Mouse (Mus musculus) monocyte, adult 59 days (primary cell): ENCODE data around the gene Homer1. TPM values are rescaled to one million over a fixed set of nuclear protein-coding genes. Genes with fewer than 3 reads are reported as not detected.

Experiments
- total RNA-seq, 2 experiments: library from RNA; stranded (reverse); gene quantifications; one replicate each; pipeline ENCODE4 v1.2.4; 2023

Gene Homer1
- 10 to 100 TPM; 18.7 to 20.4 TPM for total RNA-seq

GRCm38 (mm10) chr13:93299316-93299715, at the start of gene Homer1:
TSS of gene Homer1 (plus strand) at chr13:93299635.

Other genes starting within 250 kb of the Homer1 start
- under 1 TPM; 0.52 to 0.64 TPM for gene Cmya5, start 154.9 kb upstream of the Homer1 start, total RNA-seq
- gene Tent2, start 107.2 kb upstream of the Homer1 start, total RNA-seq: 100 to 1,000 TPM; 109 to 111 TPM
- 10 to 100 TPM; 35.0 to 39.4 TPM for gene Jmy, start 200.2 kb downstream of the Homer1 start, total RNA-seq